Mouse (Mus musculus) neural tube, embryonic 15.5 days (tissue): ENCODE measurements around the gene Fer. TPM values are rescaled to one million over a fixed set of nuclear protein-coding genes. Genes with fewer than 3 reads are reported as not detected.

Experiments
- ATAC-seq: fragments of 200-750 bp; cut with Nextera tagmentation; 2 replicates; pipeline ENCODE4 v1.8.0; 2017; ENCODE audit warnings: mild to moderate bottlenecking, moderate TSS enrichment, moderate library complexity; ENCODE audit not compliant: low FRiP score
- H3K27ac ChIP-seq: fragments of 300-500 bp; sonication (generic); replicated peaks from 2 replicates; pipeline ENCODE4 v1.5.1; 2015; ENCODE audit warnings: mild to moderate bottlenecking, inconsistent platforms
- H3K27me3 ChIP-seq: fragments of 300-500 bp; sonication (generic); replicated peaks from 2 replicates; pipeline ENCODE4 v1.6.1; 2015; ENCODE audit warnings: inconsistent platforms
- H3K36me3 ChIP-seq: fragments of 300-500 bp; sonication (generic); 2 replicates; pipeline ENCODE4 v1.6.1; 2015; ENCODE audit warnings: inconsistent platforms
- H3K4me1 ChIP-seq: fragments of 300-500 bp; sonication (generic); 2 replicates; pipeline ENCODE4 v1.6.1; 2015; ENCODE audit warnings: inconsistent platforms
- H3K4me2 ChIP-seq: fragments of 300-500 bp; sonication (generic); 2 replicates; pipeline ENCODE4 v1.6.1; 2015; ENCODE audit warnings: inconsistent platforms, mild to moderate bottlenecking, moderate library complexity
- H3K4me3 ChIP-seq: fragments of 300-500 bp; sonication (generic); replicated peaks from 2 replicates; pipeline ENCODE4 v1.5.1; 2015; ENCODE audit warnings: mild to moderate bottlenecking, inconsistent platforms
- H3K9ac ChIP-seq: fragments of 300-500 bp; sonication (generic); replicated peaks from 2 replicates; pipeline ENCODE4 v1.6.1; 2015; ENCODE audit warnings: mild to moderate bottlenecking, inconsistent platforms
- H3K9me3 ChIP-seq: fragments of 300-500 bp; sonication (generic); replicated peaks from 2 replicates; pipeline ENCODE4 v1.6.1; 2016; ENCODE audit warnings: inconsistent platforms
- WGBS: fragments of 180-500 bp; shearing (Covaris S2); methylation state at CpG from one replicate; pipeline ENCODE4 v1.1.7; 2015; ENCODE audit warnings: mixed read lengths; 5-methylcytosine and 5-hydroxymethylcytosine counted together
- polyA plus RNA-seq: library from polyadenylated mRNA; unstranded; fragments of >200 nt; fragmentation: Nextera tagmentation; extraction: Ambion mirVana; gene quantifications from 2 replicates; pipeline ENCODE4 v1.2.1, GENCODE M21; 2015

Gene Fer
- polyA plus RNA-seq, 1 experiment from 2014 or later: 31.5 TPM

- H3K9ac ChIP-seq: no peak overlapping the region
- no peaks in the 10 kb centered on the region for H3K27me3 ChIP-seq
- WGBS: 93% methylated on average over 3 of the region's 3 CpGs
- H3K4me3 ChIP-seq: no peak overlapping the region
- no peaks in the 10 kb centered on the region for H3K9me3 ChIP-seq
- H3K4me2 ChIP-seq: no peak overlapping the region
- no peaks in the 10 kb centered on the region for H3K4me1 ChIP-seq
- no peak overlapping the region for H3K27ac ChIP-seq
- H3K36me3 ChIP-seq: peaks cover 3% of the 10 kb centered on the region; the same call in 1 of the 2 replicates
- ATAC-seq: no peak
Measured at GRCm38 (mm10) chr17:63980167-63980566, 117.3 kb downstream of the Fer start.

GRCm38 (mm10) chr17:63988710-63989109, 125.8 kb downstream of the Fer start:
- H3K4me2 ChIP-seq: no peak overlapping the region
- no peak for ATAC-seq
- no peaks in the 10 kb centered on the region for H3K27me3 ChIP-seq
- no peak overlapping the region for H3K9ac ChIP-seq
- H3K4me3 ChIP-seq: no peak overlapping the region
- WGBS: 83% methylated on average over 2 of the region's 2 CpGs
- no peaks in the 10 kb centered on the region for H3K9me3 ChIP-seq
- no peaks in the 10 kb centered on the region for H3K36me3 ChIP-seq
- H3K27ac ChIP-seq: no peak overlapping the region
- H3K4me1 ChIP-seq: no peaks in the 10 kb centered on the region

- Histone ChIP-seq H3K36me3 (no peaks in the 10 kb centered on the region), H3K9me3 (no peaks in the 10 kb centered on the region), H3K4me3 (no peak overlapping the region), H3K4me2 (no peak overlapping the region), H3K9ac (no peak overlapping the region), H3K4me1 (no peaks in the 10 kb centered on the region), H3K27ac (no peak overlapping the region), H3K27me3 (no peaks in the 10 kb centered on the region)
- no peak for ATAC-seq
- 93% methylated on average over 3 of the region's 3 CpGs for WGBS
Measured at GRCm38 (mm10) chr17:63991160-63991559, 128.3 kb downstream of the Fer start.

- no peaks in the 10 kb centered on the region for H3K27me3 ChIP-seq
- H3K27ac ChIP-seq: no peak overlapping the region
- H3K9ac ChIP-seq: no peak overlapping the region
- WGBS: 98% methylated on average over 1 of the region's 1 CpGs
- no peaks in the 10 kb centered on the region for H3K36me3 ChIP-seq
- no peaks in the 10 kb centered on the region for H3K4me1 ChIP-seq
- no peak overlapping the region for H3K4me3 ChIP-seq
- H3K4me2 ChIP-seq: no peak overlapping the region
- H3K9me3 ChIP-seq: no peaks in the 10 kb centered on the region
- ATAC-seq: no peak
Measured at GRCm38 (mm10) chr17:63995921-63996320, 133.1 kb downstream of the Fer start.

DNA sequence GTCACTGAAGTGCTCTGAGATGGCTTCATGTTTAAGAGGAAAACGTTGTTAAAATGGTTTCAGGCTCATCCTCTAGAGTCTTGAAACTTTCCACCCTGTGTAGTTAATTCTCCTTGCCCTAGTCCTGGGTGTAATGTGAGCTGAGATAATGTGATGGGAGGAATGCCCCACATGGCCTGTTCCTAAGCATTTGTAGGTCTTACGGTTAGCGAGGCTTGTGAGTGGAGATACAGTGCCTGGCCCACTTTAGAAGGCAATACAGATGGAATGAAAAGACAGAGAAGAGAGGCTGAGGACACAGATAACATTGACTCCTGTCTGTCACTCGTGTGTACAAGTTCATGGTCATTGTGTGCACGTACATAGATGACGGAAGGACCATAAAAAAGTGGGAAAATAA, 134.8 kb downstream of the Fer start:
- Histone ChIP-seq H3K4me1 (no peaks in the 10 kb centered on the region), H3K4me3 (no peak overlapping the region), H3K36me3 (no peaks in the 10 kb centered on the region), H3K27me3 (no peaks in the 10 kb centered on the region), H3K27ac (no peak overlapping the region), H3K9me3 (no peaks in the 10 kb centered on the region), H3K4me2 (no peak overlapping the region), H3K9ac (no peak overlapping the region)
- no peak for ATAC-seq
- 89% methylated on average over 6 of the region's 6 CpGs for WGBS

- ATAC-seq: no peak
- Histone ChIP-seq H3K4me2 (no peak overlapping the region), H3K9me3 (no peaks in the 10 kb centered on the region), H3K9ac (no peak overlapping the region), H3K27me3 (no peaks in the 10 kb centered on the region), H3K36me3 (no peaks in the 10 kb centered on the region), H3K4me3 (no peak overlapping the region), H3K27ac (no peak overlapping the region), H3K4me1 (no peaks in the 10 kb centered on the region)
- 75% methylated on average over 13 of the region's 13 CpGs for whole genome bisulfite sequencing
Measured at GRCm38 (mm10) chr17:64003444-64003843, 140.6 kb downstream of the Fer start.

DNA sequence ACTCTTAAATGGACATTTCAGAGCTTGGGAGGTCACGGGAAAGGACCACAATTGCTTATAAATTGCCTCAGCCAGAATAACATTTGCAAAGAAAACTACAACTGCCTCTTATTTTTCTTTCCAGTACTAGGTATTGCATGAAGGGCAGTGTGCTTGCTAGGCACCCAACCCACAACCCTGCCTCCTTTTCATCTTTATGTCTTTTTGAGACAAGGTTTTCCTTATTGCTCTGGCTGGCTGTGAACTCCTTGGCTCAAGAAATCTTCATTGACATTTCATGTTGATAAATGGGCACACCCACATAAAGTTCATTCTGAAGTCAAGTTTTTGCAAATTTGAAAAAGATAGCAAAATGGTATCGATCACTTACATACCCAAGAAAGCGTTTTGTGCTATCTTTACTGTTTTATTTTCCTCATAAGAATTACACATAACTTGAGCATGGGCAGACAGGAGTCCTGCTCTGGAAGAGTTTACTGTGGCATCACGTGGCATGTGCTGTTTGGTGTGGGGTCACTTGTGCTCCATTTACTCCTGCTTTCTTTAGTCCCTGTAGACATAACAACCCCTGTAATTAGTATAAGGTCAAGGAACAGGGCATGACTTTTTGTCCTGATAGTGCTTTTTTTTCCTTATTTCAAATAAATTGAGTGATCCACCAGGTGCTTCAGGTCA, 142.8 kb downstream of the Fer start:
- Histone ChIP-seq H3K27me3 (no peaks in the 10 kb centered on the region), H3K9ac (no peak overlapping the region), H3K4me2 (no peak overlapping the region), H3K4me3 (no peak overlapping the region), H3K27ac (no peak overlapping the region), H3K4me1 (no peaks in the 10 kb centered on the region), H3K36me3 (no peaks in the 10 kb centered on the region), H3K9me3 (no peaks in the 10 kb centered on the region)
- 87% methylated on average over 4 of the region's 4 CpGs for WGBS
- no peak for ATAC-seq

DNA sequence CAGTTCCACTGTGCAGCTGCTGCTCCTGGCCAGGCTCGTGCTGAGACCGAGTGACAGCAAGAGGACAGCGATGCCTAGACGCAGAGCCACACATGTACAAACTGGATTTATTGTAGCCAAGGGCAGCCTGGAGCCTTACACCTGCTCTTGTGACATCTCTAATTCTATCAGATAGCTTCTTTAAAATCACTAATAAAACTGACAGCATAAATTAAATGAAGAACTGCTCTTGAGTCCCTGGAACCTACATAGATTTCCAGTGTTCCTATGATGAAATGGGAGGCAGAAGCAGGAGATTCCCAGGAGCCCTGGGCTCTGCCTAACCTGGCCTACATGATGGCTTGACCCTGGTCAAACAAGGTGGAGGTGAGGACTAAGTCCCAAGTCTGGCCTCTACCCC, 153.7 kb downstream of the Fer start:
- Histone ChIP-seq H3K27ac (no peak overlapping the region), H3K4me1 (0 out of 2 replicates have a peak, but pooled peaks cover 3% of the 10 kb centered on the region), H3K9ac (no peak overlapping the region), H3K9me3 (no peaks in the 10 kb centered on the region), H3K27me3 (no peaks in the 10 kb centered on the region), H3K4me3 (no peak overlapping the region), H3K36me3 (no peaks in the 10 kb centered on the region), H3K4me2 (no peak overlapping the region)
- no peak for ATAC-seq
- 64% methylated on average over 4 of the region's 4 CpGs for WGBS

DNA sequence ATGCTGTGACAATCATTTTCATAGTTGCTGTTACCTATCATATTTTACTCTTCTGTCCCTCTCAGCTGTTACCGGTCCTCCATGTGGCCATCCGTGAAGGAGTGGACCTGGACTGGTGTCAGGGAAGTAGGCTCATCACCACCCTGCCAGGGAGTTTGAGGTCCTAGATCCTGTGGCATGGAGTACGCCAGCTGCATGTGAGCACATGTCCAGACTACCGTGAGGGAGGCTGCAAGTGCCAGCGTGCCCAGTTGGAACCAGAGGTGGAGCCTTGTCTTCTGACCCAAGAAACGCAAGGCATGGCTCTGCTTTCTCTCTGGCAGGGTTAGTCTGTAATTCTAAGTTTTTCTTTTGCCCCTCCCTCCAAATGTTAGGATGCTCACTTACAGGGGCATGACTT, 155.4 kb downstream of the Fer start:
- WGBS: 92% methylated on average over 6 of the region's 6 CpGs
- Histone ChIP-seq H3K4me3 (no peak overlapping the region), H3K9me3 (no peaks in the 10 kb centered on the region), H3K27ac (no peak overlapping the region), H3K27me3 (no peaks in the 10 kb centered on the region), H3K4me1 (0 out of 2 replicates have a peak, but pooled peaks cover 3% of the 10 kb centered on the region), H3K36me3 (no peaks in the 10 kb centered on the region), H3K4me2 (no peak overlapping the region), H3K9ac (no peak overlapping the region)
- no peak for ATAC-seq

GRCm38 (mm10) chr17:64018870-64019269, 156.0 kb downstream of the Fer start:
- H3K27ac ChIP-seq: no peak overlapping the region
- H3K27me3 ChIP-seq: no peaks in the 10 kb centered on the region
- H3K9ac ChIP-seq: no peak overlapping the region
- H3K9me3 ChIP-seq: no peaks in the 10 kb centered on the region
- H3K36me3 ChIP-seq: no peaks in the 10 kb centered on the region
- H3K4me3 ChIP-seq: no peak overlapping the region
- WGBS: 90% methylated on average over 3 of the region's 3 CpGs
- no peak for ATAC-seq
- H3K4me1 ChIP-seq: 0 out of 2 replicates have a peak, but pooled peaks cover 3% of the 10 kb centered on the region
- H3K4me2 ChIP-seq: no peak overlapping the region

GRCm38 (mm10) chr17:64019646-64020045, 156.8 kb downstream of the Fer start:
- Histone ChIP-seq H3K36me3 (no peaks in the 10 kb centered on the region), H3K9ac (no peak overlapping the region), H3K9me3 (no peaks in the 10 kb centered on the region), H3K4me3 (no peak overlapping the region), H3K27me3 (no peaks in the 10 kb centered on the region), H3K4me1 (0 out of 2 replicates have a peak, but pooled peaks cover 3% of the 10 kb centered on the region), H3K4me2 (no peak overlapping the region), H3K27ac (no peak overlapping the region)
- 84% methylated on average over 5 of the region's 5 CpGs for WGBS
- ATAC-seq: no peak

GRCm38 (mm10) chr17:64026485-64026884, 163.6 kb downstream of the Fer start:
- ATAC-seq: no peak
- WGBS: 78% methylated on average over 2 of the region's 2 CpGs
- no peaks in the 10 kb centered on the region for H3K36me3 ChIP-seq
- H3K27ac ChIP-seq: no peak overlapping the region
- H3K27me3 ChIP-seq: no peaks in the 10 kb centered on the region
- no peak overlapping the region for H3K9ac ChIP-seq
- no peaks in the 10 kb centered on the region for H3K9me3 ChIP-seq
- no peak overlapping the region for H3K4me3 ChIP-seq
- H3K4me1 ChIP-seq: no peaks in the 10 kb centered on the region
- H3K4me2 ChIP-seq: no peak overlapping the region
